Mouse (Mus musculus) embryonic fibroblast, embryonic 13.5 days (primary cell): ENCODE measurements around the gene Ttyh1.

Source experiments
- CTCF ChIP-seq: IDR thresholded peaks from 2 replicates; pipeline ENCODE4 v1.5.1; 2011; ENCODE audit warnings: mild to moderate bottlenecking, control low read depth, low read length, moderate library complexity, borderline replicate concordance; ENCODE audit not compliant: insufficient read depth
- POLR2A ChIP-seq: IDR thresholded peaks from 2 replicates; pipeline ENCODE4 v1.6.1; 2011; ENCODE audit warnings: low read depth, mild to moderate bottlenecking, control low read depth, low read length, moderate library complexity

- TF ChIP-seq POLR2A: no peak
- TF ChIP-seq CTCF: no peak
These were observed 2.0 kb upstream of the Ttyh1 start for GRCm38 (mm10) chr7:4117050-4117814.
